Mouse (Mus musculus) heart, embryonic 14.5 days (tissue): Measurements from ENCODE around the gene Nedd4. TPM values are rescaled to one million over a fixed set of nuclear protein-coding genes. Genes with fewer than 3 reads are reported as not detected.
A peak's percentile ranks its signal among the peaks of the same experiment; 100 is the strongest.

Source experiments
- ATAC-seq: fragments of 200-750 bp; cut with Nextera tagmentation; 2 replicates; pipeline ENCODE4 v1.8.0; 2017; ENCODE audit warnings: low read depth, moderate TSS enrichment; ENCODE audit not compliant: insufficient number of reproducible peaks, insufficient read depth, low FRiP score
- H3K27ac ChIP-seq, 2 experiments: fragments of 200-500 bp in 1 of 2; fragments of 300-500 bp in 1 of 2; sonication (generic) in 1 of 2; replicated peaks in 1 of 2; 2 replicates each; pipeline ENCODE4 v1.5.1; 2012 to 2014; ENCODE audit warnings: low read depth in 2 of 2, low read length in 2 of 2, control low read depth in 1 of 2, mild to moderate bottlenecking in 1 of 2, mixed read lengths in 1 of 2; ENCODE audit not compliant: control insufficient read depth in 1 of 2, insufficient read depth in 1 of 2
- H3K27me3 ChIP-seq: fragments of 300-500 bp; sonication (generic); 2 replicates; pipeline ENCODE4 v1.6.1; 2014; ENCODE audit warnings: mild to moderate bottlenecking, low read length, control low read depth; ENCODE audit not compliant: control insufficient read depth, insufficient read depth
- H3K36me3 ChIP-seq: fragments of 300-500 bp; sonication (generic); 2 replicates; pipeline ENCODE4 v1.6.1; 2014; ENCODE audit warnings: mild to moderate bottlenecking, control low read depth, low read length, mixed read lengths; ENCODE audit not compliant: control insufficient read depth, insufficient read depth
- H3K4me1 ChIP-seq, 2 experiments: fragments of 200-500 bp in 1 of 2; fragments of 300-500 bp in 1 of 2; sonication (generic) in 1 of 2; 2 replicates each; pipeline ENCODE4 v1.6.1; 2012 to 2014; ENCODE audit warnings: low read length in 2 of 2, control low read depth in 1 of 2, mixed read lengths in 1 of 2; ENCODE audit not compliant: control insufficient read depth in 2 of 2, insufficient read depth in 2 of 2
- H3K4me2 ChIP-seq: fragments of 300-500 bp; sonication (generic); 2 replicates; pipeline ENCODE4 v1.6.1; 2014; ENCODE audit warnings: mild to moderate bottlenecking, low read length
- H3K4me3 ChIP-seq, 2 experiments: fragments of 200-500 bp in 1 of 2; fragments of 300-500 bp in 1 of 2; sonication (generic) in 1 of 2; 2 replicates each; pipeline ENCODE4 v1.5.1; 2012 to 2014; ENCODE audit warnings: low read length in 2 of 2, mild to moderate bottlenecking in 2 of 2, control low read depth in 1 of 2, low read depth in 1 of 2, moderate library complexity in 1 of 2; ENCODE audit not compliant: control insufficient read depth in 1 of 2, insufficient read depth in 1 of 2
- H3K9ac ChIP-seq: fragments of 300-500 bp; sonication (generic); 2 replicates; pipeline ENCODE4 v1.6.1; 2014; ENCODE audit warnings: mild to moderate bottlenecking, low read length
- H3K9me3 ChIP-seq: fragments of 300-500 bp; sonication (generic); 2 replicates; pipeline ENCODE4 v1.6.1; 2016; ENCODE audit warnings: low read length, control low read depth; ENCODE audit not compliant: control insufficient read depth
- WGBS: fragments of 180-500 bp; shearing (Covaris S2); extraction: QIAGEN DNeasy Blood & Tissue Kit; methylation state at CpG from one replicate; pipeline ENCODE4 v1.1.7; 2014; 5-methylcytosine and 5-hydroxymethylcytosine counted together
- polyA plus RNA-seq: library from polyadenylated mRNA; unstranded; fragments of >200 nt; fragmentation: Nextera tagmentation; extraction: Ambion mirVana; gene quantifications from 2 replicates; pipeline ENCODE4 v1.2.1, GENCODE M21; 2014

Nedd4 gene
- polyA plus RNA-seq, 1 experiment from 2014 or later = 612 TPM

GRCm38 (mm10) chr9:72791213-72791582 is 129.1 kb downstream of the Nedd4 start:
- Histone ChIP-seq H3K36me3 (no peaks in the 10 kb centered on the region), H3K27me3 (no peaks in the 10 kb centered on the region), H3K27ac (no peak overlapping the region), H3K9ac (no peak overlapping the region), H3K4me2 (peak overlapping the region; percentile 45), H3K9me3 (no peaks in the 10 kb centered on the region), H3K4me3 (peak overlapping the region in 1 of 2 experiments; percentile 1; a peak in 1 of 4 replicates), H3K4me1 (peaks cover 5 to 17% of the 10 kb centered on the region in 2 experiments)
- no peak for ATAC-seq
- 19% methylated on average over 10 of the region's 10 CpGs for WGBS

GRCm38 (mm10) chr9:72791681-72792080 is 129.5 kb downstream of the Nedd4 start:
- Histone ChIP-seq H3K4me2 (peak overlapping the region; percentile 45), H3K36me3 (no peaks in the 10 kb centered on the region), H3K4me1 (peaks cover 5 to 17% of the 10 kb centered on the region in 2 experiments), H3K4me3 (peak overlapping the region in 1 of 2 experiments; percentile 1; a peak in 1 of 4 replicates), H3K27me3 (no peaks in the 10 kb centered on the region), H3K27ac (no peak overlapping the region), H3K9ac (peak overlapping the region; percentile 31; the same call in 1 of the 2 replicates), H3K9me3 (no peaks in the 10 kb centered on the region)
- no peak for ATAC-seq
- 5% methylated on average over 6 of the region's 6 CpGs for WGBS

- Histone ChIP-seq H3K36me3 (no peaks in the 10 kb centered on the region), H3K9me3 (no peaks in the 10 kb centered on the region), H3K4me2 (no peak overlapping the region), H3K27me3 (no peaks in the 10 kb centered on the region), H3K27ac (no peak overlapping the region), H3K9ac (no peak overlapping the region), H3K4me3 (no peak overlapping the region), H3K4me1 (peaks cover 7 to 17% of the 10 kb centered on the region in 2 experiments)
- no peak for ATAC-seq
- WGBS = 79% methylated on average over 3 of the region's 3 CpGs
Observed at GRCm38 (mm10) chr9:72795243-72795642, 133.1 kb downstream of the Nedd4 start.

GRCm38 (mm10) chr9:72797136-72797621 is 135.0 kb downstream of the Nedd4 start:
- no peak for ATAC-seq
- H3K4me2 ChIP-seq = peak overlapping the region; percentile 35
- H3K9ac ChIP-seq = no peak overlapping the region
- 0 out of 4 replicates have a peak overlapping the region, but pooled peaks of 1 of the 2 experiments have one; percentile 16 for H3K4me3 ChIP-seq
- 37% methylated on average over 9 of the region's 9 CpGs for WGBS
- no peak overlapping the region for H3K27ac ChIP-seq
- no peaks in the 10 kb centered on the region for H3K9me3 ChIP-seq
- no peaks in the 10 kb centered on the region for H3K36me3 ChIP-seq
- H3K4me1 ChIP-seq = peaks cover 4 to 6% of the 10 kb centered on the region in 2 experiments; a peak in 1 of 4 replicates
- H3K27me3 ChIP-seq = no peaks in the 10 kb centered on the region

Other genes starting within 250 kb of the Nedd4 start
- gene Mns1, start 224.3 kb upstream of the Nedd4 start, polyA plus RNA-seq = 11.1 and 11.6 TPM in 2 replicates
- 15.3 and 22.8 TPM in 2 replicates for gene Tex9, start 170.1 kb upstream of the Nedd4 start, polyA plus RNA-seq
- 10.7 TPM in 2 replicates for gene Rfx7, start 130.1 kb upstream of the Nedd4 start, polyA plus RNA-seq
- gene Prtg, start 144.5 kb downstream of the Nedd4 start, polyA plus RNA-seq = 0.82 and 1.1 TPM in 2 replicates